Mouse (Mus musculus) kidney, adult 2 months (tissue): ENCODE results near the gene Akt1.

Experiments used
- CTCF ChIP-seq: fragments of 200-500 bp; conservative IDR thresholded peaks from 2 replicates; pipeline ENCODE4 v1.5.1; 2011; ENCODE audit warnings: low read depth, mild to moderate bottlenecking, control low read depth, low read length, moderate library complexity, mixed read lengths; ENCODE audit not compliant: insufficient read depth, insufficient read length
- POLR2A ChIP-seq: fragments of 200-500 bp; IDR thresholded peaks from one replicate; pipeline ENCODE4 v1.6.1; 2011; ENCODE audit warnings: low read depth, low read length, control low read depth

- peak; percentile 53 for TF ChIP-seq CTCF
- no peak for TF ChIP-seq POLR2A
Measured at GRCm38 (mm10) chr12:112659109-112659508, 15.6 kb downstream of the Akt1 start.
